Mouse (Mus musculus): ENCODE measurements at regions not wholly inside any gene's neighbourhood (a gene's known extent, or its start where the extent isn't known, plus 50 kb on each side); places are given as distances from the start of the nearest gene placed in this dataset.

DNA sequence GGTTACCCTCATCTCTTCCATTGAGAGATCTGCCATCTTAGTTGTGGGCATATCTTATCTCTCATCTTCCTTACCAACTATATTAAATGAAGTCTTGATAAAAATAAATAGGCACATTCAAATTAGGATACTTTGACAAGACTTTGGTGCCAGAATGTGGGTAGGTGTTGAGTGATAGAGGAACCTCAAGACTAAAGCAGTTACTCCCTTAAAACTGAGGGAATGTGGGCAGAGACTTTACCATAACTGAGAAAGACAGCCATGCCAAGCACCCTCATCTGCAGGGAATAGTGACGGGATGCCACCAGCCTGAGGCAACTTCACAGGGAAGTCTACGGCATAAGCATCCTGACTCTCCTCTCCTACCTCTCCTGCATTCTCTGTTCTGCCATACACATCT lies 292.3 kb downstream of the Lmx1a start:
- ATAC-seq (ENCODE audit: insufficient number of reproducible peaks, low FRiP score, low TSS enrichment), result no peak

DNA sequence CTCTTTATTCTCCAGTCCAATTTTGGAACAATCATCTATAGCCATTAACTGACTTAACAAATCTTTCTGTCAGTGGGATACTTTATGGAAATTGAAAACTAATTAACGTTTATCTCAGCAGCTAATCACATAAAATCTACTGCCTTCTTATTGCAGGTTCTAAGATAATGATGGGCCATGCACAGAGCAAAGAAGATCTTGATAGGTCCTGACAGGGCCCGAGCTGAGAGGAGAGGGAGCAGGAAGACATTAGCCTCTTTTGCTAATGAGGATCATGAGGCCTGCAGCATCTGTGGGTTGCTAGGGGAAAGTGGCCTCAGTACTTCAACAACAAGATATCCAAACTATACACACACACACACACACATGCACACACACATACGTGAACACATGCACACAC lies 318.4 kb downstream of the Lmx1a start:
- no peak for ATAC-seq (ENCODE audit: insufficient number of reproducible peaks, low FRiP score, low TSS enrichment)

DNA sequence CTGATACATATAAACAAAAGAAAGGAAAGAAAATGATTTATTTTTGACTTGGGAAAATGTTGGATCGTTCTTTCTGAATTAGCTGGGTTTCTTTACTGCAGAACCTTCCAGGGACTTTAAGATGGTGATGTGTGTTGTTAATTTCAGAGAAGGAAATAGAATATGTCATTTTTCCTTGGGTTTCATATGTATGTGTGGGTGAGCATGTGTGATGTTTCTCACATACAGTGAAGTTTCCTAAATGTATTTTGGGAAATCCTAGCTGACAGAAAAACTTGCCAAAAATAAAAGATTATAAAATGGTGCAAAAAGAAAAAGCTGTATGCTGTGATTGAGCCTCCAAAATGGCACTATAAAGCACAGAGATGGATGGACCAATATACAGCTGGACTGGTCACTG lies 319.2 kb downstream of the Lmx1a start:
- no peak for ATAC-seq (ENCODE audit: insufficient number of reproducible peaks, low FRiP score, low TSS enrichment)

DNA sequence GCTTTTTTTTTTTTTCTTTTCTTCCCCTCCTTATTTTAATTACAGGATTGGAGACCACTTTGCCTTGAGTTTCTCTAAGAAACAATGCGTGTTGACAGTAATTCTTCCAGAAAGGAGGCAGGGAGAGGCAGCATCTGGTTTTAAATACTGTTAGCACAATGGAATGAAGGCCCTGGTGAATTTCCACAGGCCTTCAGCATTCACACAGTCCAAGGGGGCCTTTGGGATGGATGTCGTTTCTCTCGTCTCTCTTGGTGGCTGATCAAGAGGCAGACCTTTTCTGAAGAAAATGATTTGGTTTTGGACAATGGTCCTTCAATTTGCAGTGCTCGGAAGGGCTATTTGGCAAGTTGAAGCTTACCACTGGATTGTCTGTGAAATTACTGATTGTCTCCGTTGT lies 321.4 kb downstream of the Lmx1a start:
- no peak for ATAC-seq (ENCODE audit: insufficient number of reproducible peaks, low FRiP score, low TSS enrichment)

DNA sequence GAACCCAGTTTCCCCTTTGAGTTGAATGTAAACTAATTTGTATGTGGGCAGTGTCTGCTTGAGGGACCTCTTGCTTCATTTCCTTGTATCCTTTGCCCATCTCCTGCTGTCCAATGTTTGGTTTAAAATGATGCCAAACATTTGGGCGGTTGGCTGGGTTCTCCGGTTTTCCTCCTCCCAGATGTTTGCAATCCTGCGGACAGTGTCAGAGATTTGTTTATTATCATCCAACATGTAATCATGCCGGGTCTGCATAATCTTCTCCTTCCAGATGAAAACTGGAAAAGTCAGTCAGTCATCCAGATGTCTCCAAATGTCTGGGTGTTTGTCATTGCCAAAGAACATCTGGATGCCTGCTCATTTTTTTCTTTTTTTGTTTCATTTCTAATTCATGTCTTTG lies 323.0 kb downstream of the Lmx1a start:
- no peak for ATAC-seq (ENCODE audit: insufficient number of reproducible peaks, low FRiP score, low TSS enrichment)

DNA sequence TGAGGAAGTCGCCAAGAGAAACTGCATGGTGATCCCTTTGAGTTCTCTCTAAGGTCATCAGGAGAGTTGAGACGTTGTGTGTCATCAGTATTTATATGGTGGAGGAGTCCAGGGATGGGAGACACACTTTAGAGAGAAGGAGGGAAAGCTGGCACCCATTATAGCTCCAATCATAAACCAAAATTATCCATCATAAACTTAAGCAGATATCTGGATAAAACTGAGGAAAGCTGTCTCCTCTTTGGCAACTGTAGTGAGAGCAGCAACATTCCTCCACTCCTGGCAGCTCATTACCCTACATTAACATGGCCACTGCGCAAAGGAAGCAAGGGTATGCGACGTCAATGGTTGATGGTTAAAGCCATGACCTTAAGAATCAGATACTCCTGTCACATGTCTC lies 323.6 kb downstream of the Lmx1a start:
- no peak for ATAC-seq (ENCODE audit: insufficient number of reproducible peaks, low FRiP score, low TSS enrichment)

DNA sequence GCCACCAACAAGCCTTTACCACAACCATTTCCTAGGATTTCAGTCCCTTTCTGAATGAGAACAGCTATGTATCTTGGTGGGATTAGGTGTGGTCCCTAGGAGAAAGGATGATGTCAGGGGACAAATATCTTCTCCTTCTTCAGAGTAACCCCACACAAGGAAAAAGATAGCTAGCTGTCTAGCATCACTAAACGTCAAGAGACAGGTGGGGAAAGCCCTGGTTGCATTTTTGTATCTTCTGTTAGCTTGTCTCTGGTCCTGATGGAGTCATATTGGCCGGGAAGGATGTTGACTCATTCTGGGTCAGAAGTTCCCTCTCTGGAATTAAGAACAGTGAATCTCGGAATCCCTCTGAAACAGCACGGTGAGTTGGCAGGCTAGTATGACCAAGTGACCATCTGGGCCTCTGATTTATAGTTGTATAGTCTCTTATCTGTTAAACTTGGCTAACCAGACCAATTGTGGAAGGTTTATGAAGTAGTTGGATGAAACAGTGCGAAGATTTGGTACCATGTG lies 327.4 kb downstream of the Lmx1a start:
- ATAC-seq (ENCODE audit: insufficient number of reproducible peaks, low FRiP score, low TSS enrichment), result no peak

DNA sequence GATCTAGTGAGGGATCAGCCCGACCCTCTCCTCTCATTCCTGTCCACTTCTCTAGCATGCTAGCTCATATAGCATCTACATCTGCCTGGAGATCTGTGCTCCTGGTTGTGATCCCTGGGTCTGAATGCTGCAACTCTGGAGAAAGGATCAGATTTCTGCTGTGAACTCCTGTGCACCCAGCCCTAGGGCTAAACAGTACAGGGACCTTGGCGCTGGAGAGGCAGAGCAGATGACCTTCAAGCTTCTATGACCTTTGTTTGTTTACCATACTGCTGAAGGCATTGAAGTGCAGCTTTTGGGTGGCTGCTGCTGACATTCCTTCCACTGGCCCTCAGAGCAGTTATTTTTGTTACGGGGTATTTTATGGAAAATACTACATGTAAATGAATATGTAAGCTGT lies 337.4 kb downstream of the Lmx1a start:
- ATAC-seq (ENCODE audit: insufficient number of reproducible peaks, low FRiP score, low TSS enrichment), result no peak

DNA sequence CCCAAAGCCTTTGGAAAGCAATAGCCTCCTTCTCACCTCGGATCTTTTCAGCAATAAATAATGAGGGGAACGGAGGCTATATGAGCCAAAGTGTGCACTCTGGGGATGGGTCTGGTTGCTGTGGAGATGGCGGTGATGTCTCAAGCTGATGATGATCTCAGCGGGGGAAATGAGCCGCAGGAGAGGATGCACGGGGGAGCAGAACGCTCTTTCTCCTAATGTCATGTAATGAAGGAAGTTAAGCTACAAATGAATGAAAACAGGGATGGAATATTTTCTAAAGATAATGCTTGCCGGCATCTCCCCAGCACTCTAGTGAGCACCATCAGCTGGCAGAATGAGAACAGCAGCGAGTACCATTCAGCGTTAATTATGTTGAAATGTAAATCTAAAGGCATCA lies 355.7 kb downstream of the Lmx1a start:
- no peak for ATAC-seq (ENCODE audit: insufficient number of reproducible peaks, low FRiP score, low TSS enrichment)

DNA sequence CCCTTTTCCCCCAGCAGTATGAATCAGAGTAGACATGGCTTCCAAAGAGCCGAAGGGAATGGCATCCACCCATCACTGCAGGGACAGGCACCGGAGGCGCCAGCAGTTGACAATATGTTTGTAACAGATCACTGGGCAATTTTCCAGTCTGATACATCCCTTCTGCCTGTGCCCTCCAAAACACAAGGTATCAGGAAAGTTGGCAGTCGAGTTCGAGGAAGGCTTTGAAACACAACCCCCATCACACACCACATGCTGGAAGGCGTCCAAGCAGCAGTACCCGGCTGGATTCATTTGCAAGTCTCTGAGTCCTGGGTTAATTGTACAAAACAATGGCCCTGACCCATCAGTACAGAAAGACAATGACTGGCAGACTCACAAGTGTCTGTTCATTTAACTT lies 357.3 kb downstream of the Lmx1a start:
- no peak for ATAC-seq (ENCODE audit: insufficient number of reproducible peaks, low FRiP score, low TSS enrichment)

DNA sequence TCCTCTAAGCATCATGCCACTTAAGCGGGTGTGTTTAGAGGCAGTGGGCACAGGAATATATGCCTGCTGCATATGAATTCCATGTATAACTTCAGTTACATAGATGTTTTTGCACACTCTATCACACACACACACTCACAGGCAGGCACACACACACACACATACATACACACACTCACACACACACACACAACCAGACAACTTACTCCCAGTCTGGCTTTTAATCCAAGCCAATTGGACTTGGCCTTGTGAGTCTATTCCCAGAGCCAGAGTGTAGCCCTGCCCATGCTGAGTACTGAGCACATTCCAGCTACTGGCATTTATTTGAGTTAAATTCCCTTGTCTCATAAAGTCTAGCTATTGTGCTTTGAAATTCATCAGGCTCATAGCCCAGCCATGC lies 357.7 kb downstream of the Lmx1a start:
- no peak for ATAC-seq (ENCODE audit: insufficient number of reproducible peaks, low FRiP score, low TSS enrichment)

DNA sequence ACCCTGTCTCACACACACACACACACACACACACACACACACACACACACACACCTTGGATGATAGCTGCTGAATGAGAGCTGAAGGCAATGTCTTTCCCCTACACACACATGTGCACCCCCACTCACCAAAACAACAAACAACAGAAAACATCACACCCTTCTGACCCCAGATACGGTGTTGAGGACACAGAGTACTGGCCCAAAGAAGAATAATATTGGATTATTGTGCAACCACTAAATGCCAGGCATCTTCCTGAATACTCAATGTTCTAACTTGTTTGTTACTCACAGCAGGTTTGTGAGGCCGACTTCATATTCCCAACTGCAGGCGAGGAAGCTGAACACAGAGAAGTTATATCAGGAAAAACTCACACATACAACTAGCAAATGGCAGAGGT lies 360.9 kb downstream of the Lmx1a start:
- ATAC-seq (ENCODE audit: insufficient number of reproducible peaks, low FRiP score, low TSS enrichment), result no peak

DNA sequence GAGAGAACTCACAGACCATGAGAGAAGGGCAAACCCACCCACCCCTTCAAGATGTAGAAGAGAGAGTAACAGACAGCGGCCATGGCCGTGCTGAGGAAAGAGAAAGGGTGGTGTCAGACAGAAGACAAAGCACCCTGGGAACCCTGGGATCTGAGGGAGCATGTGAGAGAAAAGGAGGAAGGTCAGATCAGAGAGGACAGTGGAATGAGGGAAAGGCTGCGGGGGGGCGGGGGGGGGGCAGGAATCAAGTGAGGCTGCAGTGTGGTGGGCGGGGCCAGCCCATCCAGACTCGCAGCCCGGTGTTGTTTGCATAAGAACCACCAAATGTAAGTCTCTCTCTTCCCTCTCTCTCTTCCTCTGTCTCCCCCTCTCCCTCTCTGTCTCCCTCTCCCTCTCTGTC lies 367.4 kb downstream of the Lmx1a start:
- ATAC-seq (ENCODE audit: insufficient number of reproducible peaks, low FRiP score, low TSS enrichment), result no peak

DNA sequence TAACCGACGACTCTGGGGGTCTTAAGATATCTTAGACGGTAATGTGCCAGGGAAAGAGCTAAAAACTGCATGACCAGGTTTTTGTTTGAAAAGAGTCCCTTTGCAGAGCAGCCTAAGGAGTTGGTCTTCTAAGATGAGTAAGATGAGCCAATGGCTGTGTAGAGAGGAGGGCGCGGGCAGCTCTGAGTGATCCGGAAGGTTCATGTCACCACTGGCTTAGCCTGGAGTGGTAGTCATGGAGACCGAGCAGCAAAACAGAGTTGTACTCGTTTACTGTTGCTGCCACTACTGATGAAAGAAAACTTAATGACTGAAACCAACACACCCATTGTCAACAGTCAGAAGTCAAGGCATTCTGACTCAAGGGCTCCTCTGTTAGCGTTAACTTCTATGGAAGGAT lies 368.4 kb downstream of the Lmx1a start:
- no peak for ATAC-seq (ENCODE audit: insufficient number of reproducible peaks, low FRiP score, low TSS enrichment)

DNA sequence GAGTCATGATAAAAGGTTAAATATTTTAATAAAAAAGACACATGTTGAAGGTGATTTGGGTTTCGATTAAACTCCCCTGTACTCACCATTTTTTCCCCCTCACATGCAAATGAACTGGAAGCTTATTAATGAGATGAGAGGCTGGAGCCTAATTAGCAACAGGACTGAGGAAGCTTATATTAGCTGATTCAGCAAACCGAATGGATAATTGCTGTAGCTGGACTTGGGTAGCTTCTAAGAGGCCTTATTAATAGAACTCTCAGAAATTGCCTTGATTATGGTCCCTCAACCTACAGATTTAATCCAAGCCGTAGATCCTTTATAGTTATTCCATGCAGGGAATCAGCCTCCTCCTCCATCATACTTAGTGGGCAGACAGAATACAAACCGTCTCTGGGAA lies 369.7 kb downstream of the Lmx1a start:
- ATAC-seq (ENCODE audit: insufficient number of reproducible peaks, low FRiP score, low TSS enrichment), result no peak

DNA sequence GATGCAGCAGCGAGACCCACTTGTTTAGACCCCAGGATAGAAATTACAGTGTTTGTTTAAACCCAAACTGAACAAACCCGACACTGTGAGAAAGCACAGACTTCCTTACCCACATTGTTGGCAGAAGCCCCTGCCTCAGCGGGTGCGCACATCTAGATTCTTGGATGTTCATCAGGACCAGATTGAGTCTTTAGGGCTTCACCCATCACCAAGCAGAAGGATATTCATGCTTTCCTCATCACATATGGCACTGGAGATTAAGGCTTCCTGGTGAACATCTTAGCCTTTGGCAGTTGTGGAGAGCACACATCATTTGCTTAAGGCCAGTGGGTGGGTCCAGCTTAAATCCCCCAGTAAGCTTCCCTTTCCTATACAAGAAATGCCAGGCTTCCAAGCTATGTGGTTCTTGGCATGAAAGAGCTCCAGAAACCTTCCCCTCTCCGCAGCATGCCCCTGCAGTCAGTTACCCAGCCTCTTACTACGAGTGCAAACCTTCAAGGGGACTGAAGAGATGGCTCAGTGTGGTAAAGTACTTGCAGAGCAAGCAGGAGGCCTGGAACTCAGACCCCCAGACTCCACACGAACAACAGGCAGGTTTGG lies 367.9 kb downstream of the Pbx1 start:
- ATAC-seq (ENCODE audit: insufficient number of reproducible peaks, low FRiP score, low TSS enrichment), result no peak; the same call in 1 of the 2 replicates

DNA sequence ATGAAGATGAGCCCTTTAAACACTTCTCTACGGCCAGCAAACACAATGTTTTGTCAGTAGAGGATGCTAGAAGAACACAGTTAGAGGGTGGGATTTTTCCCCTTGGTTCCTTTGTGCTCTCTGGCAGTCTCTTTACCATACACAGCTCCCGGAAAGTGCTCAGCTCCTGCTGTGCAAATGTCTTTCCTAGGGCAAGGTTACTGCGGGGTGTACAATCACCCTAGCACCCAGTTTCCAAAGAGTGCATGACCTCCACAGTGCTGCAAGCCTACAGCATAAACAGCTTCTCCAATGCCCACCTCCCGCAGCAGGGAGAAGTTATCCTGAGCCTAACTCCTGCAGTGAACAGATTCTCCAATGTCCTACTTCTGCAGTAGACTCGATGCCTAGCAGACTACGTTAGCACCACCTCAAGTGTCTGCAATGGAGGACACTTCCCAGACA lies 366.4 kb downstream of the Pbx1 start:
- no peak for ATAC-seq (ENCODE audit: insufficient number of reproducible peaks, low FRiP score, low TSS enrichment)

DNA sequence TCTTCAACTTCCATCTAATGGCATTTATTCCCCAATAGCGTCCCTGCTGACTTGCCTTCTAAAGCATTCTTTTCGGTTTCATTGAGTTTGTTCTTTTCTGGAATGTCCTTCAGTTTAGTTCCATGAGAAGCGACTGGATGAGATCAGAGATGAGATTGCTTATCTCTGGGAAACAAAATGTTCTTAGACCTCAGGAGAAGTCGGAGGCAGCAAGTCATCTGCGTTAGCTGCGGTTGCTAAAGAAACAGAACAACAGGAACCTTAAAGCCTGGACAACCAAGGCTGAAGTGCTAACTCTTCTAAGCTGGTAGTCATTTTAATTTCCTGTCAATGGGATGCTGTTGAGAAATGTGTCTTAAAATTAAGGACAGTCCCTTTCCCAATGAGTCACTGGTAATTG lies 365.3 kb downstream of the Pbx1 start:
- ATAC-seq (ENCODE audit: insufficient number of reproducible peaks, low FRiP score, low TSS enrichment), result no peak

DNA sequence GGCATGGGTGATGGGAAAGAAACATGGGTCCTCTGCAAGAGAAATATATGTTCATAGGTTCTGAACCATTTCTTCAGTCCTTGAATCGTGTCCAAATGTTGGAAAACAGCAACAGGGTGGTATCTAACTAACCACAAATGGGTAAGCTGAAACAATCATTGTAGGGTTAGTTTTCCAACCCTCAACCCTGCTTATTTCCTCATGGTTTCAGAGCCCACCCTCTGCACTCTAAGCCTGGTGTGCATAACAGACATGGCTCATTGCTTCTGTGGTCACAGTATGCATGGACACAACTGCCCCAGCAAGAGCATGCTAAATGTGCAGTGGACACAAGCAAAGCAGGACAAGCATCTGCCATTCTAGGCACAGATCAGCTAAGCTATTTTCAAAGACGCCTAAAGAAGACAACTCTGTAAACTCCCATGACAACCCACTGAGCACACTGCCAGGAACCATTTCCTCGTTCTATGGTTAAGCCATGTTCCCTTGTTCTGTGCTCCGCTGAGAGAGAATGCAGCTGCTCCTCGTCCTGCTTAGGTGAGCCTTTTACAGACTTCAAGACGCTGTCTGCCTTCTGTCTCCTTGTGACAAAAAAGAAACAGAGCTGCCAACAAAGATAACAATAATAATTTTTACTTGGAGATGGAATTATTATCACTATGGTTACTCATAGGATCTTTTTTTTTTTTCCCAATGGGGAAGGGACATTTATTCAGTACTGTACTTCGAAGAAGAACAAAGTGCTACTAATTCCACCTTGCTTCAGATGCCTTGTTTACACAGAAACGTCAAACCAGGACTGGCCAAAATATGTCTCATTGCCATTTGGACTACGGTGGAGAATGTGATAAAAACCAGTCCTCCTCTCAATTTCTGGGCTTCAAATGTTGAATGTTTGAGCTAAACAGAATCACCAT lies 363.8 kb downstream of the Pbx1 start:
- ATAC-seq (ENCODE audit: insufficient number of reproducible peaks, low FRiP score, low TSS enrichment), result no peak

DNA sequence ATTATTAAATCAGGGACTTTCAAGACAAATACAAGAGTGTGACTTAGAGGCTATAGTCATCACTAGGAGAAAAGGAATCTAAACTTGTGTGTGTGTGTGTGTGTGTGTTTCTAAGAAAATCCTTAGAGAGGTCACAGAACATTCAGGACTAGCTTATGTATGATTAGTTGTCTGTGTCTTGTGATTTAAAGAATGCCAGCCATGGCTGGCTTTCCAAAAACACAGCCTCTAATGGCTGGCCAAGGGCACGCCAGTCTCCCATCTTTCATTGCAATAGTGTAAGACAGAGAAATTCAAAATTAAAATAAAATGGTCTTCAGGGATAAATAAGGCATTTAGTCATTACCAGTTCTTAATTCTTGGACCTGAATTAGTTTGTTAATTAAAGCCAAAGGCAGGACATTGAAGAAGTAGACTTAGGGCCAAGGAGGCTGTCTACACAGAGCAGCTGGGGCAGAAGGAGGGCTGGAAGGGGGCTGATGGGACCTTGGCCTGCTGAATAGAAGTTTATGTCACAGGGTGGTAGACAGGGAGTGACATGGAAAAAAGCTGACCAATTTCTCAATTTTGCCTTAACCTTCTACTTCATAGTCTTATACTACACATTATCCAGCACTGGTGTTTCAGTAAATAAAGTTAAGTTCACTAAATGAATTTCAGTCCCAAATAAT lies 363.0 kb downstream of the Pbx1 start:
- ATAC-seq (ENCODE audit: insufficient number of reproducible peaks, low FRiP score, low TSS enrichment), result no peak
